Mouse (Mus musculus) T-helper 17 cell (primary cell): ENCODE results near the gene Mpc2.

Experiments
- in situ Hi-C, 2 experiments: fragments of 300-600 bp; cut with MboI, MseI; formaldehyde crosslinking; loops; 1 replicate in 1 of 2; 2 replicates in 1 of 2; pipeline ENCODE4 v1.15.1; 2025; ENCODE audit warnings: high pct_unique_total_duplicates in 2 of 2

Gene Mpc2

DNA sequence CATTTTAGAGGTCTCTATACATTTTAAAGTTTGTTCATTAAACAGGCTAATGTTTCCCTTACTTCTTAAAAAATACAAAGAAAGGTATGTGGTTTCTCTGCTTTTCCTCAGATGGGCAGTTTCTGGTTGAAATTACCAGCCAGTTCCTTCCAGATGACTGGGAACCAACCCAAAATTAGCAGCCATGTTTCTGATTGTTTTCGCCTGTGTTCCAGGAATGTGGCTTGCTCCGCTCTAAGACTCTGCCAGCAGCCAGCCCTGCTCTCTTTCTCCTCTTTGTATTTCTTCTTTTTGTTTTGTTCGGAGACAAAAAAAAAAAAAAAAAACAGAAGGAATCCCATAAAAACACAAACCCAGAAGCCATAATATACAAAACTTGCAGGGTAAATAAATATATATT, 38.4 kb downstream of the Mpc2 start:
- in situ Hi-C loops = no loop called here

DNA sequence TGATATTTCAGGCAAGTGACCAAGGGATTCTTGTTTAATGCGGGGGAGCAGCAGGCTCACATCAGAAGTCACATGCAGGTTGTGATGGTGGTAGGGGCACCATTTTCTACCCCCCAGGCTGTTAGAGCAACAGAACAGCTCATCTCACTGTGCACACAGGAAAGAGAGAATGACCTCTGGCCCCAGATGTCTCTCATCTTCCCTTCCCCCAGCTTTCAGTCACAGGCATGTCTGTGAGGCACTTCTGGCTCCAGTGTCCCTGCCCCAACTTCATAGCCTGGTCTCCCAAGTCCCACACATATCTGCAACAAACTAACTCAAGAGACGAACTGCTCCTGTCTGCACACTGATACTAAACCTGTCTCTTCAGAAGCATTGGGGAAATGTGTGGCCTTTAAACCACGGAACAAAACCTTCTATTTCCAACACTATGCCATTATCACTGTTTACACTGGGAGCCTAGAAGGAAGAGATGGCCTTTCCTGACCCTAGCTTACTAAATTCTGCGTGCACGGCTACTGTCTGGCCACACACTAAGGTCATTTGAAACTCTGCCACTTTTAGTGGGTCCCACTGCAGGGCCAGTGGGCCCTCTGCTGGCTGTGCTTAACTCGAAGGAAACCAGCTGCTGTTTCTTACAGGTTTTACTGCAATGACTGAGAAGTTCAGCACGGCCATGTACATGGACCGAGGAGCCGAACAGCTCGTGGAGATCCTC, 43.0 kb downstream of the Mpc2 start:
- in situ Hi-C loops = no loop called here

DNA sequence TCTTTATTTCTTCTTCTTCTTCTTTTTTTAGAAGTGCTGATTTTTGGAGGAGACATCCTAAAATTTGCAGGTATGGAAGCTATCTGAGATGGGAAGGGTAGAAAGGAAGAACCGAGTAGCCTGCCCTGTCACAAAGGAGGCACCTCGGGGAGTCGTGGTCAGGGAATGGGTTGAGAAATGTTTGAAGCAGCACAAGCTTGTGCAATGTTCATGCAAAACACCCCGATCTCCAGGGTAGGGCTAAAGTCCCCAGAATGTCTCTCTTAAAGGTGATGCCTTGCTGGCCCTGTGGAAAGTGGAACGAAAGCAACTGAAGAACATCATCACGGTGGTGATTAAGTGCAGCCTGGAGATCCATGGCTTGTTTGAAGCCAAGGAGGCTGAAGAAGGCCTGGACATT, 45.9 kb downstream of the Mpc2 start:
- in situ Hi-C loops = no loop called here

DNA sequence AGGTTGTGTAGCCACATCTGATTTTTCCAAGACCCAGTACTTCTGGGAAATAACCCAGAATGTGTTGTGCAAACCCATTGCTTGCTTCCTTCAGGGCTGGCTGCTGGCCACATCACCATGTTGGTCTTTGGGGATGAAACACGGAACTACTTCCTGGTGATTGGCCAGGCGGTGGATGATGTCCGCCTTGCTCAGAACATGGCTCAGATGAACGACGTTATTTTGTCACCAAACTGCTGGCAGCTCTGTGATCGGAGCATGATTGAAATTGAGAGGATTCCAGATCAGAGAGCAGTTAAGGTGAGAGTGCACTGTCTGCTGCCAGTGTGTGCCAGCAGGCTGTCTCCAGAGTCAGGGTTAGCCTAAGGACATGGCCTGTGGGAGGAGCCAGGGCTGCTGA, 49.7 kb downstream of the Mpc2 start:
- in situ Hi-C loops = no loop called here

DNA sequence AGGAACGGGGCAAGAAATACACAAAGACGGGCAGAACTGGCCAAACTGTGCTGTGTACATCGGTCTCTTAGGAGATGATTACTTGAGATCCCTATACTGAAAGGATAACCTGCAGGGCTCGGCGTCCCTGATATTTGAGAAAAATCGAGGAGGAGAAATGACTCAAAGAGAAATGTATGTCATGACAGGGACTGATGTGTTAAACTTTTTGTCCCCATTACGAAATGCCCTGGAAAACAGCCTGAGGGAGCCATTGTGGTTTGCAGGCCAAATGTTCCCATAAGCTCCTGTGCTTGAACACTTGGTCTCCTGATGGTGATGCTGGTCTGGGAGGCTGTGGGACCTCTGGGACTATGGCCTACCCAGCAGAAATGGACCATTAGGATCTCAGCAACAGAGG, 60.3 kb downstream of the Mpc2 start:
- in situ Hi-C loops = no loop called here
